Mouse (Mus musculus) olfactory bulb, adult 2 months (tissue): ENCODE measurements at regions not wholly inside any gene's neighbourhood (a gene's known extent, or its start where the extent isn't known, plus 50 kb on each side); places are given as distances from the start of the nearest gene placed in this dataset.

Experiments
- H3K27ac ChIP-seq: fragments of 200-500 bp; 2 replicates; pipeline ENCODE4 v1.5.1; 2012; ENCODE audit warnings: low read depth, low read length; ENCODE audit not compliant: insufficient read depth
- H3K4me1 ChIP-seq: fragments of 200-500 bp; 2 replicates; pipeline ENCODE4 v1.6.1; 2012; ENCODE audit warnings: low read length; ENCODE audit not compliant: control insufficient read depth, insufficient read depth
- H3K4me3 ChIP-seq: fragments of 200-500 bp; 2 replicates; pipeline ENCODE4 v1.5.1; 2012; ENCODE audit warnings: mild to moderate bottlenecking, low read depth, low read length, moderate library complexity; ENCODE audit not compliant: insufficient read depth
- CTCF ChIP-seq: fragments of 200-500 bp; IDR thresholded peaks from 2 replicates; pipeline ENCODE4 v1.5.1; 2012; ENCODE audit warnings: low read depth, mild to moderate bottlenecking, low read length, moderate library complexity; ENCODE audit not compliant: insufficient read depth
- POLR2A ChIP-seq: fragments of 200-500 bp; IDR thresholded peaks from 2 replicates; pipeline ENCODE4 v1.6.1; 2012; ENCODE audit warnings: mild to moderate bottlenecking, low read depth, low read length, moderate library complexity; ENCODE audit not compliant: insufficient read depth
- WGBS: fragments of 180-500 bp; shearing (Covaris S2); methylation state at CpG from one replicate; pipeline ENCODE4 v1.1.7; 2018; 5-methylcytosine and 5-hydroxymethylcytosine counted together

GRCm38 (mm10) chr13:39376269-39376668 is 415.6 kb upstream of the Slc35b3 start:
- Histone ChIP-seq H3K4me3 (no peak overlapping the region), H3K27ac (no peak overlapping the region), H3K4me1 (no peaks in the 10 kb centered on the region)
- no peak for TF ChIP-seq POLR2A
- TF ChIP-seq CTCF: no peak
- WGBS: 87% methylated on average over 6 of the region's 6 CpGs

GRCm38 (mm10) chr13:39372565-39372964 is 411.9 kb upstream of the Slc35b3 start:
- 78% methylated on average over 3 of the region's 3 CpGs for WGBS
- H3K4me1 ChIP-seq: no peaks in the 10 kb centered on the region
- H3K4me3 ChIP-seq: no peak overlapping the region
- H3K27ac ChIP-seq: no peak overlapping the region
- TF ChIP-seq CTCF (no peak), POLR2A (no peak)

- 67% methylated on average over 4 of the region's 4 CpGs for WGBS
- H3K4me3 ChIP-seq: no peak overlapping the region
- no peaks in the 10 kb centered on the region for H3K4me1 ChIP-seq
- no peak for TF ChIP-seq CTCF
- no peak for TF ChIP-seq POLR2A
- H3K27ac ChIP-seq: no peak overlapping the region
Observed at GRCm38 (mm10) chr13:39363637-39364036, 403.0 kb upstream of the Slc35b3 start.

GRCm38 (mm10) chr13:39362536-39362935 is 401.9 kb upstream of the Slc35b3 start:
- H3K27ac ChIP-seq: no peak overlapping the region
- no peak overlapping the region for H3K4me3 ChIP-seq
- H3K4me1 ChIP-seq: no peaks in the 10 kb centered on the region
- TF ChIP-seq CTCF: no peak
- no peak for TF ChIP-seq POLR2A
- WGBS: 80% methylated on average over 13 of the region's 13 CpGs

- TF ChIP-seq CTCF (no peak), POLR2A (no peak)
- Histone ChIP-seq H3K4me1 (peaks cover 5% of the 10 kb centered on the region), H3K4me3 (no peak overlapping the region), H3K27ac (no peak overlapping the region)
- 85% methylated on average over 2 of the region's 2 CpGs for WGBS
Observed at GRCm38 (mm10) chr13:39351606-39352005, 390.9 kb upstream of the Slc35b3 start.

- TF ChIP-seq CTCF: no peak
- TF ChIP-seq POLR2A: no peak
- Histone ChIP-seq H3K27ac (no peak overlapping the region), H3K4me1 (peaks cover 5% of the 10 kb centered on the region), H3K4me3 (no peak overlapping the region)
- WGBS: 50% methylated on average over 12 of the region's 12 CpGs
Observed at GRCm38 (mm10) chr13:39350668-39351067, 390.0 kb upstream of the Slc35b3 start.

- no peak overlapping the region for H3K4me3 ChIP-seq
- H3K27ac ChIP-seq: no peak overlapping the region
- WGBS: 19% methylated on average over 6 of the region's 6 CpGs
Observed at GRCm38 (mm10) chr13:39347761-39348160, 387.1 kb upstream of the Slc35b3 start.

GRCm38 (mm10) chr13:39334874-39335273 is 374.2 kb upstream of the Slc35b3 start:
- H3K4me3 ChIP-seq: no peak overlapping the region
- H3K27ac ChIP-seq: no peak overlapping the region
- WGBS: 52% methylated on average over 7 of the region's 7 CpGs
- TF ChIP-seq POLR2A: no peak
- no peak for TF ChIP-seq CTCF
- peaks cover 4% of the 10 kb centered on the region; the same call in 1 of the 2 replicates for H3K4me1 ChIP-seq

More at GRCm38 (mm10) chr13:39347761-39348160, 387.1 kb upstream of the Slc35b3 start:
- H3K4me1 ChIP-seq: peaks cover 5% of the 10 kb centered on the region
- TF ChIP-seq CTCF (no peak), POLR2A (no peak)

- TF ChIP-seq CTCF: no peak
- no peak for TF ChIP-seq POLR2A
- peaks cover 1% of the 10 kb centered on the region; the same call in 1 of the 2 replicates for H3K4me1 ChIP-seq
- 89% methylated on average over 3 of the region's 3 CpGs for WGBS
- H3K27ac ChIP-seq: no peak overlapping the region
- no peak overlapping the region for H3K4me3 ChIP-seq
Observed at GRCm38 (mm10) chr13:39329794-39330193, 369.1 kb upstream of the Slc35b3 start.

- no peaks in the 10 kb centered on the region for H3K4me1 ChIP-seq
- TF ChIP-seq POLR2A (no peak), CTCF (no peak)
- WGBS: 91% methylated on average over 8 of the region's 8 CpGs
- no peak overlapping the region for H3K27ac ChIP-seq
- H3K4me3 ChIP-seq: no peak overlapping the region
Observed at GRCm38 (mm10) chr13:39326176-39326575, 365.5 kb upstream of the Slc35b3 start.
